Mouse (Mus musculus): ENCODE measurements around the gene Csf1. TPM values are rescaled to one million over a fixed set of nuclear protein-coding genes. Genes with fewer than 3 reads are reported as not detected.
"Not testable (repeated sequence)": the region's sequence is repeated elsewhere in the genome, so short reads cannot be mapped to it uniquely, and the experiment has no call there.

Csf1 gene
- total and polyA plus RNA-seq, 3 experiments, result 0.12 to 0.19 TPM; not detected in 1

- Histone ChIP-seq H3K36me3 (ENCODE audit: control insufficient read depth in 1 of 2, insufficient read depth in 2 of 2, low read length in 2 of 2) (no peaks in the 10 kb centered on the region), H3K27me3 (ENCODE audit: control insufficient read depth in 1 of 2, insufficient read depth in 2 of 2, low read length in 2 of 2) (peaks cover 9 to 10% of the 10 kb centered on the region in 2 experiments), H3K4me3 (ENCODE audit: control insufficient read depth in 1 of 2, insufficient read depth in 1 of 2, low read depth in 2 of 2, low read length in 2 of 2) (no peak overlapping the region), H3K27ac (ENCODE audit: control insufficient read depth, low read depth, low read length) (no peak overlapping the region), H3K9ac (ENCODE audit: control insufficient read depth, low read depth, low read length, poor library complexity, severe bottlenecking) (no peak overlapping the region), H3K9me3 (replicated peaks; ENCODE audit: insufficient read depth, low read length) (no peaks in the 10 kb centered on the region), H3K79me2 (ENCODE audit: control insufficient read depth, insufficient read depth, low read length, poor library complexity) (no peaks in the 10 kb centered on the region), H3K4me1 (ENCODE audit: control insufficient read depth in 1 of 2, insufficient read depth in 2 of 2, low read length in 2 of 2) (no peaks in the 10 kb centered on the region)
- TF ChIP-seq POLR2A (IDR thresholded peaks at IDR 0.05; ENCODE audit: control insufficient read depth in 1 of 2, insufficient read depth in 1 of 2, low read depth in 1 of 2, low read length in 2 of 2, poor library complexity in 1 of 2), result no peak
- TF ChIP-seq MEF2A (IDR thresholded peaks at IDR 0.05; ENCODE audit: extremely low read depth, insufficient replicate concordance, low read depth, low read length, poor library complexity, severe bottlenecking), result no peak
- TF ChIP-seq NRF1 (IDR thresholded peaks at IDR 0.05; ENCODE audit: insufficient read depth, low read depth, low read length, poor library complexity, severe bottlenecking), result no peak
- no peak for TF ChIP-seq RCOR1 (IDR thresholded peaks at IDR 0.05; ENCODE audit: low read depth, low read length)
- no peak for TF ChIP-seq EP300 (IDR thresholded peaks at IDR 0.05; ENCODE audit: low read depth in 1 of 2, low read length in 2 of 2)
- no peak for TF ChIP-seq JUND (IDR thresholded peaks at IDR 0.05; ENCODE audit: low read depth, low read length)
- no peak for DNase-seq (ENCODE audit: low read depth, low spot score)
Measured at GRCm38 (mm10) chr3:107739456-107739855, 20.8 kb downstream of the Csf1 start.

GRCm38 (mm10) chr3:107738620-107739019, 21.6 kb downstream of the Csf1 start:
- Histone ChIP-seq H3K4me3 (ENCODE audit: control insufficient read depth in 1 of 2, insufficient read depth in 1 of 2, low read depth in 2 of 2, low read length in 2 of 2) (no peak overlapping the region), H3K4me1 (ENCODE audit: control insufficient read depth in 1 of 2, insufficient read depth in 2 of 2, low read length in 2 of 2) (no peaks in the 10 kb centered on the region), H3K27me3 (ENCODE audit: control insufficient read depth in 1 of 2, insufficient read depth in 2 of 2, low read length in 2 of 2) (peaks cover 10 to 12% of the 10 kb centered on the region in 2 experiments), H3K36me3 (ENCODE audit: control insufficient read depth in 1 of 2, insufficient read depth in 2 of 2, low read length in 2 of 2) (no peaks in the 10 kb centered on the region), H3K9me3 (replicated peaks; ENCODE audit: insufficient read depth, low read length) (no peaks in the 10 kb centered on the region), H3K9ac (ENCODE audit: control insufficient read depth, low read depth, low read length, poor library complexity, severe bottlenecking) (no peak overlapping the region), H3K79me2 (ENCODE audit: control insufficient read depth, insufficient read depth, low read length, poor library complexity) (no peaks in the 10 kb centered on the region), H3K27ac (ENCODE audit: control insufficient read depth, low read depth, low read length) (no peak overlapping the region)
- TF ChIP-seq TAL1 (IDR thresholded peaks at IDR 0.05; ENCODE audit: low read length) (no peak), MEF2A (IDR thresholded peaks at IDR 0.05; ENCODE audit: extremely low read depth, insufficient replicate concordance, low read depth, low read length, poor library complexity, severe bottlenecking) (no peak), CHD1 (IDR thresholded peaks at IDR 0.05; ENCODE audit: low read depth, low read length) (no peak), EP300 (IDR thresholded peaks at IDR 0.05; ENCODE audit: low read depth in 1 of 2, low read length in 2 of 2) (no peak), BHLHE40 (IDR thresholded peaks at IDR 0.05; ENCODE audit: borderline replicate concordance, low read depth, low read length) (no peak)
- no peak for DNase-seq (ENCODE audit: low read depth, low spot score)

DNA sequence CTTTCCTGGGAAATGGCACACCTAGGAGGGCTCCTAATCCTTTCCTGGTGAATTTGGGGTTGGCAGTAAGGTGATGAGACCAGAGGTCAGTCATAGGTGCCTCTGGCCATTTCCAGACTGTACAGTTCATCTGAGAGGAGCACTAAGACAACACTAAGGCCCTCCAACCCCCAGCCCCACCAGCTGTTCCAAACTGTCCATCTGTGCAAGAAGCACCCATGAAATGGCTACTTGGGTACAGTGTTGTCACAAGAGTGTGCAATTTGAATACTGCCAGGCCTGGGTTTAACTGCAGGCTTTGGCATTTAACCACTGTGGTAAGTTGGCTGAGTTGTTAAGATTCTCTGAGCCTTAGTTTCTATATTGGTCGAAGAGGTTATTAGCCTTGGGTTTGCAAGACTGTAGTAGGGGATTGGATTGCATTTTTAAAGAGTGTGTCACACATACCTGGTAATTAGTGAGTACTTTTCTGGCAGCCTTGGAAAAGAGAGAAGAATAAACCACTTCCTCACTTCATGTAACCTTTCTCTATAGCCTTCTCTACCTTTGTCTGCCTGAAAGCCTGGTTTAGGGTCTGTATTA, 22.6 kb downstream of the Csf1 start:
- peaks cover 14 to 15% of the 10 kb centered on the region in 2 experiments for H3K27me3 ChIP-seq (ENCODE audit: control insufficient read depth in 1 of 2, insufficient read depth in 2 of 2, low read length in 2 of 2)
- H3K9ac ChIP-seq (ENCODE audit: control insufficient read depth, low read depth, low read length, poor library complexity, severe bottlenecking), result no peak overlapping the region
- H3K4me3 ChIP-seq (ENCODE audit: control insufficient read depth in 1 of 2, insufficient read depth in 1 of 2, low read depth in 2 of 2, low read length in 2 of 2), result no peak overlapping the region
- DNase-seq (ENCODE audit: low read depth, low spot score), result no peak
- no peaks in the 10 kb centered on the region for H3K4me1 ChIP-seq (ENCODE audit: control insufficient read depth in 1 of 2, insufficient read depth in 2 of 2, low read length in 2 of 2)
- TF ChIP-seq GABPA (IDR thresholded peaks at IDR 0.05; ENCODE audit: low read depth, low read length) (no peak), TAL1 (IDR thresholded peaks at IDR 0.05; ENCODE audit: low read length) (no peak), TBP (IDR thresholded peaks at IDR 0.05; ENCODE audit: low read depth, low read length) (no peak), SMC3 (IDR thresholded peaks at IDR 0.05; ENCODE audit: low read depth, low read length) (no peak), ZNF384 (IDR thresholded peaks at IDR 0.05; ENCODE audit: low read depth, low read length) (no peak)
- no peak overlapping the region for H3K27ac ChIP-seq (ENCODE audit: control insufficient read depth, low read depth, low read length)
- H3K36me3 ChIP-seq (ENCODE audit: control insufficient read depth in 1 of 2, insufficient read depth in 2 of 2, low read length in 2 of 2), result no peaks in the 10 kb centered on the region
- no peaks in the 10 kb centered on the region for H3K79me2 ChIP-seq (ENCODE audit: control insufficient read depth, insufficient read depth, low read length, poor library complexity)
- H3K9me3 ChIP-seq (replicated peaks; ENCODE audit: insufficient read depth, low read length), result no peaks in the 10 kb centered on the region

- not testable (repeated sequence) for H3K4me3 ChIP-seq (ENCODE audit: control insufficient read depth in 1 of 2, insufficient read depth in 1 of 2, low read depth in 2 of 2, low read length in 2 of 2); H3K79me2 ChIP-seq (ENCODE audit: control insufficient read depth, insufficient read depth, low read length, poor library complexity); DNase-seq (ENCODE audit: low read depth, low spot score); H3K9me3 ChIP-seq (replicated peaks; ENCODE audit: insufficient read depth, low read length); H3K4me1 ChIP-seq (ENCODE audit: control insufficient read depth in 1 of 2, insufficient read depth in 2 of 2, low read length in 2 of 2); H3K27ac ChIP-seq (ENCODE audit: control insufficient read depth, low read depth, low read length); H3K9ac ChIP-seq (ENCODE audit: control insufficient read depth, low read depth, low read length, poor library complexity, severe bottlenecking); H3K36me3 ChIP-seq (ENCODE audit: control insufficient read depth in 1 of 2, insufficient read depth in 2 of 2, low read length in 2 of 2)
- H3K27me3 ChIP-seq (ENCODE audit: control insufficient read depth in 1 of 2, insufficient read depth in 2 of 2, low read length in 2 of 2), result peaks cover 18 to 26% of the 10 kb centered on the region in 2 experiments
Measured at GRCm38 (mm10) chr3:107735620-107736019, 24.6 kb downstream of the Csf1 start.

All from MEL (cell line).